Mouse (Mus musculus) C2C12 (cell line): ENCODE measurements around the gene Gdpd3. TPM values are rescaled to one million over a fixed set of nuclear protein-coding genes. Genes with fewer than 3 reads are reported as not detected.

Source experiments
- H3K27me3 ChIP-seq: one replicate; pipeline ENCODE4 v1.6.1; 2011; ENCODE audit not compliant: control insufficient read depth, insufficient read depth, insufficient read length
- H3K36me3 ChIP-seq: one replicate; pipeline ENCODE4 v1.6.1; 2011; ENCODE audit not compliant: control insufficient read depth, insufficient read depth
- H3K4me3 ChIP-seq: one replicate; pipeline ENCODE4 v1.5.1; 2011; ENCODE audit warnings: mild to moderate bottlenecking, control low read depth; ENCODE audit not compliant: poor library complexity, insufficient read depth, severe bottlenecking
- H3K79me2 ChIP-seq: one replicate; pipeline ENCODE4 v1.6.1; 2011; ENCODE audit not compliant: control insufficient read depth, insufficient read depth
- H3K79me3 ChIP-seq: one replicate; pipeline ENCODE4 v1.6.1; 2011; ENCODE audit warnings: low read depth, control low read depth
- H3ac ChIP-seq: one replicate; pipeline ENCODE3; 2011; ENCODE audit warnings: low read depth; ENCODE audit not compliant: control insufficient read depth, insufficient read length
- CEBPB ChIP-seq: IDR thresholded peaks from one replicate; pipeline ENCODE4 v1.6.1; 2011; ENCODE audit warnings: low read depth, mild to moderate bottlenecking, control low read depth, moderate library complexity
- CTCF ChIP-seq: IDR thresholded peaks from one replicate; pipeline ENCODE4 v1.5.1; 2011; ENCODE audit not compliant: control insufficient read depth, insufficient read depth, insufficient read length
- FOSL1 ChIP-seq: IDR thresholded peaks from one replicate; pipeline ENCODE4 v1.8.0; 2011; ENCODE audit warnings: mild to moderate bottlenecking, low read length; ENCODE audit not compliant: poor library complexity, insufficient read depth, severe bottlenecking
- MAX ChIP-seq: IDR thresholded peaks from one replicate; pipeline ENCODE4 v1.6.1; 2011; ENCODE audit warnings: mild to moderate bottlenecking, control low read depth
- MYOD1 ChIP-seq: IDR thresholded peaks from one replicate; pipeline ENCODE4 v1.6.1; 2011; ENCODE audit warnings: low read depth; ENCODE audit not compliant: control insufficient read depth, insufficient read length
- MYOG ChIP-seq: IDR thresholded peaks from one replicate; pipeline ENCODE4 v1.6.1; 2011; ENCODE audit not compliant: control insufficient read depth, insufficient read length; ENCODE audit errors: extremely low read depth
- USF1 ChIP-seq: IDR thresholded peaks from one replicate; pipeline ENCODE4 v1.6.1; 2011; ENCODE audit warnings: low read depth, mild to moderate bottlenecking, control low read depth, moderate library complexity
- polyA plus RNA-seq: library from polyadenylated mRNA; unstranded; fragments of >200 nt; fragmentation: generic; extraction: Trizol; gene quantifications from one replicate; pipeline ENCODE4 v1.2.1, GENCODE M21; 2012; ENCODE audit warnings: missing spikeins

Gene Gdpd3
- polyA plus RNA-seq, 1 experiment: 1.7 TPM

DNA sequence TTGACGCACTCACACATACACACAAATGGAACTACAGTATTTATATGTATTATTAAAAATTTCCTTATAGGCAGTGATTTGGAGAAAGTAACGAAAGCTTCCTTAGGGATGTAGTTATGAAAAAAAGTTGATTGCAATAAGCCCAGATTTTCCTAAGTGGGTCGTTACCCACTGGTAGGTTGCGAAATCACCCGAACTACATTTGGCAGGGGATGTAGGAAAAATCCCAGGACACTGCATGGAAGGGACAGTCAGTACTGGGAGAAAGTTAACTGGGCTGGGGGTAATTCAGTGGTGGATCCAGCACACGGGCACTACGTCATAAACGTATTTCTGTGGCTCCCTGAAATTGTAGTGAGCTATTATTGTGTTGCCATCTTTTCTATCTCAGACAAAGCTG, 50.4 kb downstream of the Gdpd3 start:
- Histone ChIP-seq H3K36me3 (no peaks in the 10 kb centered on the region), H3K79me3 (no peaks in the 10 kb centered on the region), H3K4me3 (no peak overlapping the region), H3ac (no peak overlapping the region), H3K79me2 (no peaks in the 10 kb centered on the region), H3K27me3 (no peaks in the 10 kb centered on the region)
- TF ChIP-seq CTCF (no peak), MAX (no peak), FOSL1 (no peak), CEBPB (peak; percentile 66), USF1 (no peak), MYOD1 (no peak), MYOG (no peak)

DNA sequence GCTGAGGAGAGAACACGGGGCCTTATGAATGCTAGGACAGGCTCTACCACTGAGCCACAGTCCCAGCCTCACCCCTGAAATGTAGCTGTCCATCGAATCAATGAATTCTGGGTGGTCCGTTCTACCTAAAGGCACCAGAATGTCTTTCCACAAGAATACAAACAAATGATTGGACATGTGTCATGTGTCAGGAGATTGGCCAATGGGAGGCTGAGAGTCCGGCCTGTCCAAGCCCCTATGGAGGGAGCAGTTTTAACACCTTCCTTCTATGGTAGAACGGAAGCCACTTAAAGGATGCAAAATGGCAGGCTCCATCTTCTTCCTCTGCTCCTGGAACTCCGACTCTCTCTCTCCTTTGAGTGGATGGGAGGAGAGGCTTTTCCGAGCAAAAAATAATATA, 51.5 kb downstream of the Gdpd3 start:
- H3K27me3 ChIP-seq: peaks cover 4% of the 10 kb centered on the region
- H3ac ChIP-seq: no peak overlapping the region
- no peaks in the 10 kb centered on the region for H3K36me3 ChIP-seq
- H3K79me3 ChIP-seq: no peaks in the 10 kb centered on the region
- no peaks in the 10 kb centered on the region for H3K79me2 ChIP-seq
- TF ChIP-seq CEBPB (no peak), MAX (no peak), MYOG (no peak), MYOD1 (no peak), FOSL1 (no peak), USF1 (no peak), CTCF (no peak)
- no peak overlapping the region for H3K4me3 ChIP-seq

- no peaks in the 10 kb centered on the region for H3K36me3 ChIP-seq
- peaks cover 15% of the 10 kb centered on the region for H3K27me3 ChIP-seq
- no peak overlapping the region for H3ac ChIP-seq
- H3K79me2 ChIP-seq: no peaks in the 10 kb centered on the region
- no peaks in the 10 kb centered on the region for H3K79me3 ChIP-seq
- H3K4me3 ChIP-seq: no peak overlapping the region
- TF ChIP-seq FOSL1 (no peak), MYOG (no peak), CEBPB (no peak), MAX (no peak), USF1 (no peak), MYOD1 (no peak), CTCF (no peak)
These were observed 52.7 kb downstream of the Gdpd3 start for GRCm38 (mm10) chr7:126818818-126819217.

DNA sequence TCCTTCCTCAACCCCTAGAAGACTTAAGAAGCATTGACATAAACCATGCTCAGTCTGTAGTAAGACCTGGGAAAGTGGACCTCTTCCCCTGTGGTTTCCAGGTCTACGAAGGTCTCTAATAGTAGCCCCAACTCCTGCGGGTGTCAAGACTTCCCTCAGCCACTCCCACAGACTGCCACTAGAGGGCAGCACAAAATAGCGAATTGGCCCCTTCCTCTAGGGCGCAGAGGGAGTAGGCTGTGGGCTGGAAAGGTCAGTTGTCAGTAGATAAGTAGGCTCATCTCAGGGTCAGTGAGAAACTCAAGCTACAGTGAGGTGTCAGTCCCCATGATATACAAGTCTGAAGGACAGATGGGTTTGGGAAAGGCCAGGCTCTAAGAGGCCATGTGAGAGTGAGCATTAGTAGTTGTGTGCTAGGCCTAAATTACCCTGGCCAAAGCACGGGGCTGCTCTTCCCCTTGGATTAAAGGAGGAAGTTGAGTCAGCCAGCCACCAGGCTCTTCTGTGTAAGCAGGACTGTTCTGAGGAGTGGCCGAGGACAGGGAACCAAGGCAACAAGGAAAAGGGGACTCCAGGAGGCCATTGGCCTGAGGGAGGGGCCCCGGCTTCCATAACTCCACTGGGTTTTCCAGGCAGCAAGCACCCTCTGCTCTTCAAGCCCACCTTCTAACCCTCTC, 55.8 kb downstream of the Gdpd3 start:
- no peaks in the 10 kb centered on the region for H3K36me3 ChIP-seq
- TF ChIP-seq CEBPB (no peak), CTCF (peak; percentile 86)
- no peaks in the 10 kb centered on the region for H3K79me3 ChIP-seq
- H3K79me2 ChIP-seq: no peaks in the 10 kb centered on the region
- no peak overlapping the region for H3K4me3 ChIP-seq
- H3ac ChIP-seq: no peak overlapping the region
- H3K27me3 ChIP-seq: peaks cover 37% of the 10 kb centered on the region

DNA sequence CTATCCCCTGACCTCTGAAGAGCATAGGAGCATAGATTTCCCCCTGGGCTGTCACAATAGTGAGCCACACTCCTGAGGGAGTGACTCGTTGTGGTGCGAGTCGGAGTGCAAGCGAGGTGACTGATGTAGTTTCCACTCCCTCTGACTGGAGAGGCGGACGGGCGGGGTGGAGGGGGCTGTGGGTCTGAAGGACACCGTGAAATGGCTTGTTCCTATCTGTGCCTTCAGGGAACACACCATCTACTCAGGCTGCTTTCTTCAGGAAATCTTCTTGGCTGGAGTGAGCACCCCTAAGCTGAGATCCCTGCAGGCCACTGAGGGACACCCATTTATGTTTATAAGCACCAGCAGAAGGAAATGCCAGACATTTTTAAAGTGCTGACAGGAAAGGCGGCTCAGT, 56.6 kb downstream of the Gdpd3 start:
- H3ac ChIP-seq: no peak overlapping the region
- peaks cover 45% of the 10 kb centered on the region for H3K27me3 ChIP-seq
- H3K4me3 ChIP-seq: no peak overlapping the region
- no peaks in the 10 kb centered on the region for H3K79me2 ChIP-seq
- TF ChIP-seq MYOD1 (no peak), MYOG (no peak), CTCF (no peak), MAX (no peak), FOSL1 (no peak), CEBPB (no peak), USF1 (no peak)
- H3K79me3 ChIP-seq: no peaks in the 10 kb centered on the region
- no peaks in the 10 kb centered on the region for H3K36me3 ChIP-seq

GRCm38 (mm10) chr7:126823202-126823711, 57.1 kb downstream of the Gdpd3 start:
- TF ChIP-seq MYOG (no peak), USF1 (no peak), MAX (no peak), MYOD1 (no peak), CEBPB (no peak), CTCF (no peak), FOSL1 (no peak)
- Histone ChIP-seq H3ac (no peak overlapping the region), H3K36me3 (no peaks in the 10 kb centered on the region), H3K79me3 (no peaks in the 10 kb centered on the region), H3K79me2 (no peaks in the 10 kb centered on the region), H3K27me3 (peaks cover 47% of the 10 kb centered on the region), H3K4me3 (no peak overlapping the region)
